Mouse (Mus musculus) retina, embryonic 14.5 days (tissue): ENCODE measurements around the gene Rps6ka1.

Experiments used
- DNase-seq: peaks from one replicate; pipeline ENCODE4 v3.0.0-alpha.2; 2015; ENCODE audit warnings: low spot score

The Rps6ka1 gene

DNA sequence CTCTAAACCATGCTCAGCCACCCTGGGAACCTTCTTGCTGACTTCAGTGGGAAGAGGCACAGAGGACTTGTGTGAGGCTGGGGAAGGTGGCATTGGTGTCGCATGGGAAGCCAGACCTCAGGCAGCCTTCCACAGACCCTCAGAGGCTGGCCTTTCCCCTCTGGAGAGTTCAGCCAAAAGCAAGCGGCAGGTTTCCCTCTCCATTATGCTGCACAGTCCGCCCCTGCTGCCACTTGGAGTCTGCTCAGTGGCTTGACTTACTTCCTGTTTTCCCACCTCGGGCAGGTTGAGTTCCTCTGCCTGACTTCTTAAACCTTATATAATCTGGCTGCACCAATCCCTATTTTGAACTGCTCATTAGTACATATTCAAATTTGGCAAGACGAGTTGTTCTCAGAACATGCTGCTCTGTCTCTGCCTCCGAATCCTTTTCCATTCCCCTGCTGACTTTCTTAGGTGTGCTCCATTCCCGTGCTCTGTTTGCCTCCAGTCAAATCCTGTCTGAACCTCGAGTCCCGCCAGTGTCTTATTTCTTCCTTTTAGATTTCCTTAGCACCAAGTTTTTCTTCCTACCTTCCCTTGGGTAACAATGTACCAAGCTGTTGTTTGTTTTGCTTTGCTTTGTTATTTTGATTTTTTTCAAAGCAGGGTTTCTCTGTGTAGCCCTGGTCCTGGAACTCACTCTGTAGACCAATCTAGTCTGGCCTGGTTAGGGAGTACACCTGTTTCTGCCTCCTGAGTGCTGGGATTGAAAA lies 66.6 kb downstream of the Rps6ka1 start:
- DNase-seq = no peak

DNA sequence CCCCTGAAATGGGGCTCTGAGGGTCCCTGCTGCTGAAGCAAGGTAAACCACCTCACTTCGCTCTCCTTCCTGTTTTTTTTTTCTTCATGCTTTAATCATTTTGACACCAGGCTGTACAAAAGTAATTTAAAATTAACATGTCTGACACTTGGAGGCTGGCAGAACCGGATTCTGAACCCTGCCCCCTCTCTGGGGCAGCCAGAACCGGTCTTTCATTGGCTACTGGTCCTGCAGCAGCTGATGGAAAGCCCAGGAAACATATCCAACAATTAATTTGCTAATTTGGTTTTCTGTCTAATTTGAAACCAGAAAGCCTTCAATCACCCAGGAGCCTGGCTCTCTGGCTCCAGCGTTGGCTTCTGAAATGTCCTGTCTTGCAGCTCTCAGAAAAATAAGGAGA lies 67.4 kb downstream of the Rps6ka1 start:
- DNase-seq = no peak

DNA sequence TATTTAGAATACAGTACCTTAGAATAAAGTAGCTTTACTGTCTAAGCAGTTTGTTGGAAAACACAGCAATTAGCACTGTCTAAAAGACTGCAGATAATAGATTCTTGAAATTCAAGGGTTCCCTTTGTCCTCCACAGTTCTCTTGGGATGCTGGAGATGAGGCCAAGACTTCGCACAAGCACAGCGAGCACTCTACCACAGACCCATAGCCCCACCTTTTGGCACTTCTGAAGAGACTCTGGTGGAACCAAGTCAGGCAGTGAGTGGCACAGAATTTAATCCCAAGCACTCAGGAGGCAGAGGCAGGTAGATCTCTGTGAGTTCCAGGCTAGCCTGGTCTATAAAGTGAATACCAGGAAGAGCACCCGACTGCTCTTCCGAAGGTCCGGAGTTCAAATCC lies 70.2 kb downstream of the Rps6ka1 start:
- no peak for DNase-seq

DNA sequence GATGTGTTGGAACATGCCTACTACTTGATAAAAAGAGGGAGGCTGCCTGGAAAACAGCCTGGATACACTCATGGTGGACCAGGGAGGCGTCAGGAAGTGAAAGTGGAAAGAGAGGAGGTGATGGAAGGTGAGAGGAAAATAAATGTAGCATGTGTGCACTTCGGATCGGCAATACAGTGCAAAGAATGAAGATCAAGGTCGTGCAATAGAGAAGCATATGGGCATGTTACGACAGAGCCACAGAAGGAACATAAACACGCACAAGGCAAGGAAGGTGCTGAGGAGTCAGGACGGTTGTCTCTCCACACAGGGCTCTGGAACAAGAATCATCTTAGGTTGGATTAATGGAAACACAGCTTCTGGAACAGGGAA lies 71.1 kb downstream of the Rps6ka1 start:
- DNase-seq = no peak

DNA sequence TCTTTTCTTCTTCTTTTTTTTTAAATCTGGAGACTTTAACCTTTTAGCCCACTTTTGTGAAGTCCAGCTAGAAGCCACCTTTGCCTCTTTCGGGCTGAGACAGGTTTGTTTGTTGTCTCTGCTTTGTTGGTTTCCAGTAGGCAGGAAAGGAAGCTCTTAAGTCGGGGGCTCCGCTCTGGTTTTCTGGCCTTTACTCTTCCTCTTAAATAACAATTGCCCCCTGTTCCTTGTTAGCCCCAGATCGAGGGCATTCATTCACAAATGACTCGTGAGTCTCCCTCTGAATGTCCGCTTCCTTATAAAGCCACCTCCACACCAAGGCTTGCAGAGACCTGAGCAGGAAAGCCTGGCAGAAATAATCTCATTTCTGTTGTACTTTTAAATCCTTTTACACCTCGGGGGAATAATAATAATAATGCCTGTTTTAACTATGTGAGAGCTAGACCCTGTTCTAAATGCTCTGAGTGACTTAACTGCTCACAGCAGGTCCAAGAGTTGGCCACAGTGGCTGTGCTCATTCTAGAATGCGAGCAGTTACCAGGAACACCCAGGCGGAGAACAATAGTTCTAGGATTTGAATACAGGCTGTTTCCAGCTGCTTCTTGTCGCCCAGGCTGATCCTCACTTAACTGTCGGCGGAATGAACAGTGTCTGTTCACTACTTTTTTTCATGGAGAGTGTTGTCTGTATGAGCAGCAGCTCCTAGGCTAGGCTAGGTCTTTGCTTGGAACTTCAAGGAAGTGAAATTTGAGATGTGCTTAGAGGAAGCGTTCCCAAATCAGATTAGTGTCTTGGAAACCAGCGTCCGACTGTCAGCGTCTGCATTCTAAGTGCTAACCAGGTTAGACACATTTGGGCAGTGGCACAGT lies 71.7 kb downstream of the Rps6ka1 start:
- peak; percentile 69 for DNase-seq

GRCm38 (mm10) chr4:133814804-133815515 lies 72.6 kb downstream of the Rps6ka1 start:
- DNase-seq = peak; percentile 35

GRCm38 (mm10) chr4:133813992-133814803 lies 73.4 kb downstream of the Rps6ka1 start:
- peak; percentile 92 for DNase-seq

GRCm38 (mm10) chr4:133813174-133813991 lies 74.2 kb downstream of the Rps6ka1 start:
- peak; percentile 96 for DNase-seq

DNA sequence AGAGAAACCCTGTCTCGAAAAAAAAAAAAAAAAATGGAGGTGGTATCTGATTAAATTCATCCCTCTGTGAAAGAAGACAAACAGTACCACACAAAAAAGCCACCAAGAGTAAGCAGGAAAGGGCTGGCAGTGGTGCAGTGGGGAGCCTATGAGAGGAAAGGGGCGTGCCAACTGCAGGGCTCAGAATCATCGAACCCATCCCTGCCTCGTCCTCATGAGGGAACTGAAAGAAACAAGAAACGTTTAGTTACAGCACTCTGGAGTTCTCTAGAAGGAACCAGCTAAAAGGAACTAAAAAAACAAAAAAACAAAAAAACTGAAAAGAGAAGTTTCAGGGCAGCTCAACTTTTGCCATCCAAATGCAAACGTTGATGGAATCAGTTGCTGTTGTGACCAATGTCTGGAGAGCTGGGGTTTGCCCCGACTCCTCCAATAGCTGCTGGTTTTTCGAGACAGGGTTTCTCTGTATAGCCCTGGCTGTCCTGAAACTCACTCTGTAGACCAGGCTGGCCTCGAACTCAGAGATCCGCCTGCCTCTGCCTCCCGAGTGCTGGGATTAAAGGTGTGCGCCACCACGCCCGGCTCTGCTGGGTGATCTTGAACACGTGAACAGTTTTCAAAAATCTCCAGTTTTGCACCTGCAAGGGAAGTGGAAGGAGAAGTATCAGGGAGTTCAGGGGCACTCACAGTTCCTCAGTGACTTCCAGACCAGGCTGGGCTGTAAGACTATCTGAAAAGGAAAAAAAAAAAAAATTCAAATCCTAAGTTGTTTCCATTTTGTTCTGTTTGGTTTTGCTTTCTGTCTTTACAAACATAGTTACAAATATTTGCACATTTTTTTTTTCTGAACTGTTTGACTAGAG lies 83.0 kb downstream of the Rps6ka1 start:
- no peak for DNase-seq

DNA sequence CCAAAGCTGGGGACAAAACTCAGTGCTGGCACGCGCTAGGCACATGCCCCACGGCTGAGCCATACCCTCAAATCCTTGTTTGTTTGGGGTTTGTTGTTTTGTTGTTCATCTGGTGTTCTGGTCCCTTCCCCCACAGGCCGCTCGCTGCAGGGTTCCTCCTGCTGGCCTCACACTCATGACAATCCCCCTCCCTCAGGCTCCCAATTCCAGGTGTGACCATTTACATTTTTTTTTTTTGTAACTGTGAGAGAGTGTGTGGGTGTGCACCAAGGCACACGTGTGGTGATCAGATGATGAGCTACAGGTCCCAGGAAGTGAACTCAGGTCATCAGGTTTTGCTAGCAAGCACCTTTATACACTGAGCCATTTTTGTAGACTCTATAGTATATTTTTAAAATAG lies 87.0 kb downstream of the Rps6ka1 start:
- no peak for DNase-seq
